Mouse (Mus musculus): ENCODE data around the gene Plekhh2. TPM values are rescaled to one million over a fixed set of nuclear protein-coding genes. Genes with fewer than 3 reads are reported as not detected.
A peak's percentile ranks its signal among the peaks of the same experiment; 100 is the strongest.

Plekhh2 gene
- total RNA-seq (2014; rRNA removed) = 0.65 and 1.3 TPM in 2 replicates
- polyA plus RNA-seq (2012; rRNA removed) = 0.42 and 0.46 TPM in 2 replicates

DNA sequence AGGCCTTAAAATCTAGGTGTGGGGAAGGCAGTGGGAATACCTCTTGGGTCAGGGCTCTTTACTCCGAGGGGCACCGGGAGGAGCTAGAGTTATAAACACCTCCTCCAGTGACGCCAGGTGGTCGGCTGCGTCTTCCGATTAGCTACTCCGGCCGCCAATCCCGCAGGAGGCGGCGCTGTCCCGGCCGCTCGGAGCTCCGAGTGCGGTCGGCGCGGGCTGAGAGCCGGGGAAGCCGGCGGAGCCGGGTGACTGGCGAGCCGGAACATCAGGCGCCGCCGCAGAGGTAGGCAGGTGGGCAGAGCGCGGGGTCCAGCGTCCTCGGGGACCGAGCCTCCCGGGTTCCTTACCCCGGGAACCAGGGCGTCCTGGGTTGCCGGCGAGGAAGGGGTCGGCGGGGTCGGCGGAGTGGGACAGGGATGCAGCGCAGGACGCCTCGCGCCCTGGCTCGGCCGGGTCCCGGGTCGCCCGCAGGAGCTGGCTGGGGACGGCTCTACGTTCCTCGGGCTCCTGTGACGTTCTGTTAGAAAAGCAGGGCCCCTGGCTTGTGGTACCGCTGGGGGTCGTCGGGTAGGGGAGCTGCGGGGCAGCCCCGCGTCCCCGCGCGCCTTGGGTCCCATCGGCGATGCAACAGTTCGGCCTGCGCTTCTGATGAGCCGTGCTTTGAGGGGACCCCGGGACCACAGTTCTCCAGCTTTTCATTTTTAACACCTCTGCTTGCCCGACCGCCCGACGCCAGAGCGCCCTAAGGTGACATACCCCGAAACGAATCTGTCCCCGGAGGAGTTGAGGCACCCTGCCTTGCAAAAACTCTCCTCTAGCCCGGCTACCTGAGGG is at the start of gene Plekhh2:
Gene Plekhh2 (plus strand): TSS at position 214 of the 834 bp plus-strand sequence.
- Histone ChIP-seq H3K27me3 (ENCODE audit: control insufficient read depth, insufficient read depth, low read length) (peaks cover 10% of the 10 kb centered on the region), H3K4me3 (ENCODE audit: insufficient read depth, low read depth, low read length) (peak within 1 kb of the TSS; percentile 51), H3K36me3 (ENCODE audit: control insufficient read depth, insufficient read depth, low read length) (no peaks in the 10 kb centered on the region), H3K4me1 (ENCODE audit: control insufficient read depth, insufficient read depth, low read length) (no peaks in the 10 kb centered on the region), H3K79me2 (ENCODE audit: control insufficient read depth, insufficient read depth, low read length) (no peaks in the 10 kb centered on the region), H3K9ac (ENCODE audit: low read depth, low read length) (peak within 1 kb of the TSS; percentile 42), H3K27ac (replicated peaks; ENCODE audit: insufficient read depth, low read depth, low read length) (no peak within 1 kb of the TSS; the same call in 1 of the 2 replicates)
- 2% methylated on average over 79 of the region's 79 CpGs for WGBS
- no peak for DNase-seq (ENCODE audit: extremely low read depth, low read depth, low spot score)
- TF ChIP-seq CTCF (IDR thresholded peaks at IDR 0.05; ENCODE audit: low read depth, low read length) (no peak), POLR2A (IDR thresholded peaks at IDR 0.05; ENCODE audit: extremely low read depth, insufficient read depth, low read length) (no peak)

DNA sequence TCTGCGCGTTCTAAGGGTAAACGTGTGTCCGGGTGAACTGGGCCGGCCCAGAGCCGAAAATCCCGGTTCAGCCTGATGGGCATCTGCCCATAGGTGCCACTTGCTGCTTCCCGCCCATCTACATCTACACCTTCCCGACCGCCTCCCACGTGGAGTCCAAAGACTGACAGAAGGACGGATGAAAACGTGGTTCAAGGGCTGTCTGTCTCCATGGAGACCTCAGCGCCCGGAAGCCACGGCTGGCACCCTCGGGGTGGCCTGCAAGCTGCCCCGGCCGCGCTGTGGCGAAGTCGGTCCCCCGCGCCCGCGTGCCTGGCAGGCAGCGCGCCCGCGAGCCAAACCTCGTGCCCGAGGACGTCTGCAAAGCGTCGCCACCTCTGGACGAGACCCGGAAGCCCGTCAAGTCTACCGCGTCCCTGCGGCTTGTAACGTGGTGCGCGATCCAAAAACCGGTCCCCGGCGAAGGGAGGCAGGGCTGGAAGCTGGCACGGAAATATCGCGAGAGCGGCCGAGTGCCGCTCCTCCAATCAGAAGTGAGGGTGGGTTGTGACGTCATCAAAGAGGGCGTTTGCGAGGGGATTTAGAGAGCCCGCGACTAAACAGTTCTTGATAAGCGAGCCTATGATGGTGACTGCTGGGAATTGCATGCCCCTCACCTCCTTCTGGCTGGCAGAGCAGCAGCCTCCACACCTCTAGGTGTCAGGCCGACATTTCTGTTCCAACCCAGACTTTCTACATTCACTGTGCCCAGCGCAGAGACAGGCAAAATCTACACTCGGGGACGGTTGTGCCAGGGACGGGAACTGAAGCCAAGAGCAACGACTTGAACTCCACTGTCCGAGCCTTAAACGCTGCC is 45.7 kb upstream of the Plekhh2 start, which contains the start of gene Thada:
Gene Thada (minus strand): TSS at position 453 of the 856 bp plus-strand sequence.
- Histone ChIP-seq H3K4me3 (ENCODE audit: insufficient read depth, low read depth, low read length) (peak within 1 kb of the TSS; percentile 78), H3K36me3 (ENCODE audit: control insufficient read depth, insufficient read depth, low read length) (no peaks in the 10 kb centered on the region), H3K27me3 (ENCODE audit: control insufficient read depth, insufficient read depth, low read length) (no peaks in the 10 kb centered on the region), H3K27ac (replicated peaks; ENCODE audit: insufficient read depth, low read depth, low read length) (peak within 1 kb of the TSS; percentile 57), H3K79me2 (ENCODE audit: control insufficient read depth, insufficient read depth, low read length) (no peaks in the 10 kb centered on the region), H3K9ac (ENCODE audit: low read depth, low read length) (peak within 1 kb of the TSS; percentile 83), H3K4me1 (ENCODE audit: control insufficient read depth, insufficient read depth, low read length) (peaks cover 1% of the 10 kb centered on the region; the same call in 1 of the 2 replicates)
- under 1% methylated on average over 67 of the region's 67 CpGs for WGBS
- no peak for TF ChIP-seq CTCF (IDR thresholded peaks at IDR 0.05; ENCODE audit: low read depth, low read length)
- 0 out of 2 replicates have a peak, but pooled peaks have one; percentile 31 for TF ChIP-seq POLR2A (IDR thresholded peaks at IDR 0.05; ENCODE audit: extremely low read depth, insufficient read depth, low read length)
- peak; percentile 88 for DNase-seq (ENCODE audit: extremely low read depth, low read depth, low spot score)

DNA sequence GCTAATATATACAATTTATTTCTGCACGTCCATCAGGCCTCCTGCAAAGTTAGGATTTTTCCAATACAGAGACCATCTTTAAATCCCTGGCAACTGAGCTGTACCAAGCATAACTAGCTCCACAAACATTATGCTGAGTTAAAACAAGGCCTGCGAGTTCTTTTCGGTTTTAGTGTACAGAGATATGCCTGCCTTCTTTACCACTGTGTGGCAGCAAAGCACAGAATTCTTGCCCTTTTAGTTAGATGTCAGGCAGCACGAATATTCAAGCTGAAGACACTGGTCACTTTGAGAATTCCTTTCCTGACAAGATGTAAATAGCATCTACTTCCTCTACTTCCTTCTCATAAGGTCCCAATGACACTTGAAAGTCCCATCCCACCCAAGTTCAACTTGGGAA is 37.4 kb upstream of the Plekhh2 start:
- no peak overlapping the region for H3K4me3 ChIP-seq (ENCODE audit: insufficient read depth, low read depth, low read length)
- H3K36me3 ChIP-seq (ENCODE audit: control insufficient read depth, insufficient read depth, low read length) = no peaks in the 10 kb centered on the region
- H3K27ac ChIP-seq (replicated peaks; ENCODE audit: insufficient read depth, low read depth, low read length) = no peak overlapping the region
- 69% methylated on average over 4 of the region's 4 CpGs for WGBS
- H3K4me1 ChIP-seq (ENCODE audit: control insufficient read depth, insufficient read depth, low read length) = no peaks in the 10 kb centered on the region
- no peak for TF ChIP-seq POLR2A (IDR thresholded peaks at IDR 0.05; ENCODE audit: extremely low read depth, insufficient read depth, low read length)
- no peak for TF ChIP-seq CTCF (IDR thresholded peaks at IDR 0.05; ENCODE audit: low read depth, low read length)
- H3K79me2 ChIP-seq (ENCODE audit: control insufficient read depth, insufficient read depth, low read length) = no peaks in the 10 kb centered on the region
- H3K9ac ChIP-seq (ENCODE audit: low read depth, low read length) = no peak overlapping the region
- H3K27me3 ChIP-seq (ENCODE audit: control insufficient read depth, insufficient read depth, low read length) = no peaks in the 10 kb centered on the region
- no peak for DNase-seq (ENCODE audit: extremely low read depth, low read depth, low spot score)

DNA sequence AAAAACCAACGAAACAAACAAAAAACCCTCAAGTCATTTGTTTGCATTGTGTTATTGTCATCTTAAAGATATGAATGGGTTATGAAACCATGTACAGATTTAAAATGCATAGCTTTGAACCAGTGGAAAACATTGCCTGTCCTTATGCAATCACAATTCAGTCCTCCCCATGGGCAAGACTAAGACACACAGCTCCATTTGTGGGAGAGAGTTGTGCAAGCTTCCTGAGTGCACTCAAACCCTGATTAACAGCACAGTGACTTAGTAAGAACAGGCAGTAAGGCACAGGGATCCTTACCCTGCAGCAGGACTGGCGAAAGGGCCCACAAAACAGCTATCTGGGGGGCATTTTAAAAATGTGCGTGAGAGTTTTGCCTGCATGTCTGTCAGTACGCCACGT is 34.5 kb upstream of the Plekhh2 start:
- Histone ChIP-seq H3K27ac (replicated peaks; ENCODE audit: insufficient read depth, low read depth, low read length) (no peak overlapping the region), H3K79me2 (ENCODE audit: control insufficient read depth, insufficient read depth, low read length) (no peaks in the 10 kb centered on the region), H3K4me3 (ENCODE audit: insufficient read depth, low read depth, low read length) (no peak overlapping the region), H3K4me1 (ENCODE audit: control insufficient read depth, insufficient read depth, low read length) (no peaks in the 10 kb centered on the region), H3K9ac (ENCODE audit: low read depth, low read length) (no peak overlapping the region), H3K27me3 (ENCODE audit: control insufficient read depth, insufficient read depth, low read length) (no peaks in the 10 kb centered on the region), H3K36me3 (ENCODE audit: control insufficient read depth, insufficient read depth, low read length) (no peaks in the 10 kb centered on the region)
- no peak for TF ChIP-seq CTCF (IDR thresholded peaks at IDR 0.05; ENCODE audit: low read depth, low read length)
- no peak for TF ChIP-seq POLR2A (IDR thresholded peaks at IDR 0.05; ENCODE audit: extremely low read depth, insufficient read depth, low read length)
- DNase-seq (ENCODE audit: extremely low read depth, low read depth, low spot score) = no peak
- WGBS = 86% methylated on average over 5 of the region's 5 CpGs

DNA sequence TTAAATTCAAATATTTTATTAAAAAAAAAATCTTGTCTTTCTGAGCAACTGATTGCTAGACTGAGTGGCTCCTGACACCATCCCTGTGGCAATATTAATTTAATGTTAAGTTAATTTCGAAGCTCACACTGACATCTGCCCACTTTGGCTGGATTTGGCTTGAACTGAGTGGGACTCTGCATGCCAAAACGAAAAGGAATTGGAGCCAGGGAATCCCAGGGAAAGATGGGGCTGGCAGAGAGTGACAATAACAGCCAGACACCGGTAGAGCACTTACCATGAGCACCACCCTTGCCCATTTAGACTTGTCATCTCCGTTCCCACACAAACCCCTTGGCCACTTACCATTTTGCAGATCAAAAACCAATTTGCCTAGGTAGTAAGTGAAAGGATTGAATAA is 33.4 kb upstream of the Plekhh2 start:
- Histone ChIP-seq H3K79me2 (ENCODE audit: control insufficient read depth, insufficient read depth, low read length) (no peaks in the 10 kb centered on the region), H3K4me3 (ENCODE audit: insufficient read depth, low read depth, low read length) (no peak overlapping the region), H3K9ac (ENCODE audit: low read depth, low read length) (no peak overlapping the region), H3K27ac (replicated peaks; ENCODE audit: insufficient read depth, low read depth, low read length) (no peak overlapping the region), H3K27me3 (ENCODE audit: control insufficient read depth, insufficient read depth, low read length) (no peaks in the 10 kb centered on the region), H3K36me3 (ENCODE audit: control insufficient read depth, insufficient read depth, low read length) (no peaks in the 10 kb centered on the region), H3K4me1 (ENCODE audit: control insufficient read depth, insufficient read depth, low read length) (no peaks in the 10 kb centered on the region)
- WGBS = 84% methylated on average over 4 of the region's 4 CpGs
- TF ChIP-seq CTCF (IDR thresholded peaks at IDR 0.05; ENCODE audit: low read depth, low read length) (no peak), POLR2A (IDR thresholded peaks at IDR 0.05; ENCODE audit: extremely low read depth, insufficient read depth, low read length) (no peak)
- DNase-seq (ENCODE audit: extremely low read depth, low read depth, low spot score) = no peak

Measured in liver, adult 2 months (tissue).